Mouse (Mus musculus) bone marrow, adult 2 months (tissue): ENCODE results near the gene Rabep1. TPM values are rescaled to one million over a fixed set of nuclear protein-coding genes. Genes with fewer than 3 reads are reported as not detected.
"Not testable (repeated sequence)": the region's sequence is repeated elsewhere in the genome, so short reads cannot be mapped to it uniquely, and the experiment has no call there.

ENCODE experiments used
- H3K27ac ChIP-seq: fragments of 200-500 bp; 2 replicates; pipeline ENCODE4 v1.5.1; 2012; ENCODE audit warnings: low read depth, mild to moderate bottlenecking, control low read depth, inconsistent platforms, low read length; ENCODE audit not compliant: control insufficient read depth, poor library complexity, insufficient read depth
- H3K4me1 ChIP-seq: fragments of 200-500 bp; 2 replicates; pipeline ENCODE4 v1.6.1; 2011; ENCODE audit warnings: low read length; ENCODE audit not compliant: control insufficient read depth, insufficient read depth
- H3K4me3 ChIP-seq: fragments of 200-500 bp; replicated peaks from 2 replicates; pipeline ENCODE3; 2011; ENCODE audit warnings: mild to moderate bottlenecking, low read depth, low read length, control low read depth; ENCODE audit not compliant: control insufficient read depth
- CTCF ChIP-seq: fragments of 200-500 bp; IDR thresholded peaks from 2 replicates; pipeline ENCODE4 v1.5.1; 2011; ENCODE audit warnings: low read length, control low read depth; ENCODE audit not compliant: control insufficient read depth, insufficient read depth
- POLR2A ChIP-seq: fragments of 200-500 bp; IDR thresholded peaks from 2 replicates; pipeline ENCODE4 v1.6.1; 2011; ENCODE audit warnings: low read depth, mild to moderate bottlenecking, control low read depth, low read length, borderline replicate concordance; ENCODE audit not compliant: control insufficient read depth
- WGBS: fragments of 180-500 bp; shearing (Covaris S2); methylation state at CpG from one replicate; pipeline ENCODE4 v1.1.7; 2018; 5-methylcytosine and 5-hydroxymethylcytosine counted together
- polyA plus RNA-seq: library from polyadenylated mRNA; stranded (reverse); fragments of >200 nt; gene quantifications from 2 replicates; pipeline ENCODE4 v1.2.4, GENCODE M21; 2011; ENCODE audit warnings: low replicate concordance; ENCODE audit not compliant: missing spikeins, insufficient read depth, insufficient read length

Rabep1 gene
- polyA plus RNA-seq, 1 experiment, result 28.8 TPM

DNA sequence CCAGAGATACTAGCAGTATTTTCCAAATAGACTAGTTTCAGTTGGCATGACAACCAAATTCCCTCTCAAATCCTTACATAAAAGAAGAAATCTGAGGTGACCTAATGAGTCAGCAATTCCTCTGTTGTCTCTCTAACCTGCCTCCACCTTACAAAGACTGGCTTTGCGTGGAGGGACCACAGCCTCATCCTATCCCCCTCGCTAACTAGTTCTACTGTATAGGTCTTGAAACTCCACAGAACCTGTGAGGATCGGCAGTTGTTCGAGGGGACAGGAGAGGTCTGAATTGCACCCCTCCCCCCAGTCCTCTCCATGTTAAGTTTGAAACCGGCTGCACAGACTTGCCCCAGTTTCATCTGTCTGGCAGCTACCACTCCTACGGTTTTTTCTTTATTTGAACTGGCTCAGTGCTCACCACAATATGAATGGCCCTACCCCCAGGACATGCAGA lies 9.2 kb upstream of the Rabep1 start:
- Histone ChIP-seq H3K4me1 (no peaks in the 10 kb centered on the region), H3K4me3 (no peak overlapping the region), H3K27ac (no peak overlapping the region)
- TF ChIP-seq POLR2A (no peak), CTCF (no peak)
- WGBS, result 69% methylated on average over 6 of the region's 6 CpGs

DNA sequence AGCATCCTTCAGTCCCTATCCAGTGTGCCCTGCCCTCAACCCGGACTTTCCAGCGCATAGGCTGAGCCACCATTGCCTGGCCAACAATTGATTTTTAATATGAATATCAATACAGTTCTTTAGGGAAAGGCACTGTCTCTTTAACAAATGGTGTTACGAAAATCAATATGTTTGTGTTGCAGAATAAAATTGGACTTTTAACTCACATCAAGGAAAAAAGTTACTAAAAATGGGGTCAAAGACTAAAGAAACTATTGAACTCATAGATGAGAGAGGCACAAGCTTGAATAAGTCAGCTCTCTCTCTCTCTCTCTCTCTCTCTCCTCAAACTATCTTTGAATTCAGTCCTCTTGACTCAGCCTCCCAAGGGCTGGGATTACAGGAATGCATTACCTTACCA lies 7.5 kb upstream of the Rabep1 start:
- no peak for TF ChIP-seq CTCF
- no peak for TF ChIP-seq POLR2A

DNA sequence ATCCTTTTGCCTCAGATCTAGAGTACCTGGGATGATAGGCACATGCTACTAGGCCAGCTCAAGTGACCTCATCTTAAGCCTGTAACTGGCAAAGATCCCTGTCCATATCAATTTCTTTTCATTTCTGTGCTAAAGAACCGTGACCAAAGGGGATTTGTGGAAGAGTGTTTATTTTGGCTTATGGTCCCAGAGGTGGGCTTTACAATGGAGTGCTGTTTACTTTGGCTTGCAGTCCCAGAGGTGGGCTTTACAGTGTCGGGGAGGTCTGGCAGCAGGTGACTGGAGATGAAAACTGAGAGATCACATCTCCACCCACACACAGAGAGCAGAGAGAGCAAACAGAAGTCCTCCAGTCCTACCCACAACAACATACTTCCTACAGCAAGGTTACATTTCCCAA lies 6.0 kb upstream of the Rabep1 start:
- Histone ChIP-seq H3K4me3 (no peak overlapping the region), H3K4me1 (no peaks in the 10 kb centered on the region), H3K27ac (no peak overlapping the region)
- no peak for TF ChIP-seq POLR2A
- TF ChIP-seq CTCF, result no peak
- 81% methylated on average over 2 of the region's 2 CpGs for WGBS

More for the DNA sequence above, 7.5 kb upstream of the Rabep1 start:
- Histone ChIP-seq H3K4me3 (no peak overlapping the region), H3K27ac (no peak overlapping the region), H3K4me1 (no peaks in the 10 kb centered on the region)
- WGBS, result 90% methylated on average over 3 of the region's 3 CpGs

DNA sequence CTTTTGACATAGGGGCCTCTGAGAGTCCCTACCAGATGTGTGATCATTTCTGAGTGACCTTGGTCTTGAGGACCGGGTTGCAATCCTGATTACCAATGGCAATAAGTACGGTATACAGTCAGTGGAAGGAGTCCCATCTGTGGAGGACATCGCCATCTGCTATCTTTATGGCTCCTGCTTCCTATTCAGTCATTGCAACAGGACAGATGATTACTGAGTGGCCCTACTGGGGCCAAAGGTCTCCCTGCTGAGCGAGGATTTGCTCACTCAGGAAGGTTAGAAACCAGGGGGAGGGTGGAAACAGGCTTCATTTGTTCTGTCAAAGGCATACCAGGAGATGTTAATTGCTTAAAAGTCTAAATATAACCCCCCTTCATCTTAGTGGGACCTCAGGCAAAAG lies 1.6 kb upstream of the Rabep1 start:
- Histone ChIP-seq H3K4me1 (peaks cover 3% of the 10 kb centered on the region; the same call in 1 of the 2 replicates), H3K4me3 (no peak overlapping the region), H3K27ac (no peak overlapping the region)
- WGBS, result 70% methylated on average over 4 of the region's 4 CpGs
- TF ChIP-seq CTCF (no peak), POLR2A (no peak)

DNA sequence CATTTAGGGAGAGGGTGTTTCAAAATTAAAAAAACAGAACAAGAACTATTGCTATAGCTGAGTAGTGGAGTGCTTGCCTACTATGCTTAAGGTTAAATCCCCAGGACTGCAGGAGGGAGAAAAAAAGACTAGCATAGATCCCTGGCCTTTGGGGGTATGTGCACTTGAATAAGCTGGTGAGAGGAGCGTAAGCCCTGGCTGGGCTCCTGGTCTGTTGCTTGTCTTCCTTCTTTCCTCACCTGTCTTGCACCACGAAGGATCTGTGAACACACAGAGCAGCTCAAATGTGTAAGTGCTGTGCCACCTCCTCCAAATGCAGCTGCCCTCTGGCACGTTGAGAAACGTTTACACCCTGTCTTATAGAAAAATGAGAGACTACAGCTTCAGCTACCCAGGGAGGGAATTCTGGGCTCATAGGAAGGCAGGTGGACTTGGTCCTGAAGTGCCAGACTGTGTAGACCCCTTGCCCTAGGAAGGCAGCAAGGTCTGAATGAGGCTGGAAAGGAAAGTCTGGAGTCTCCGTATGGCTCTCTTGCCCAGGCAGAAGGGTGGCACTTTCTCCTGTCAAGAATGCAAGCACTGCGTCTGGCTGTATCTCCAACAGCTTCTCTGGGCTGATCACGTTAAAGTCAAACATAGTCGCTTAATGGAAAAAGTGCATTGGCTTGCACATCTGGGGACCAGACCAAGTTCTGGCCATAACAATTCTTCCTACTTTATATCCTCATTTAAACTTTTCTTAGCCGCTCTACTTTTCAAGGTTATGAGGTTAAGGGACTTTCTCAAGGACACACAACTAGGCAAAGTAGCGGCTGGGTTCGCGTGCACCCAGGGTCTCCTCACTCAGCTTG lies 652 bp upstream of the Rabep1 start:
- TF ChIP-seq POLR2A, result no peak
- Histone ChIP-seq H3K27ac (no peak overlapping the region), H3K4me1 (peaks cover 3% of the 10 kb centered on the region; the same call in 1 of the 2 replicates), H3K4me3 (peak overlapping the region; percentile 87)
- 29% methylated on average over 12 of the region's 12 CpGs for WGBS

DNA sequence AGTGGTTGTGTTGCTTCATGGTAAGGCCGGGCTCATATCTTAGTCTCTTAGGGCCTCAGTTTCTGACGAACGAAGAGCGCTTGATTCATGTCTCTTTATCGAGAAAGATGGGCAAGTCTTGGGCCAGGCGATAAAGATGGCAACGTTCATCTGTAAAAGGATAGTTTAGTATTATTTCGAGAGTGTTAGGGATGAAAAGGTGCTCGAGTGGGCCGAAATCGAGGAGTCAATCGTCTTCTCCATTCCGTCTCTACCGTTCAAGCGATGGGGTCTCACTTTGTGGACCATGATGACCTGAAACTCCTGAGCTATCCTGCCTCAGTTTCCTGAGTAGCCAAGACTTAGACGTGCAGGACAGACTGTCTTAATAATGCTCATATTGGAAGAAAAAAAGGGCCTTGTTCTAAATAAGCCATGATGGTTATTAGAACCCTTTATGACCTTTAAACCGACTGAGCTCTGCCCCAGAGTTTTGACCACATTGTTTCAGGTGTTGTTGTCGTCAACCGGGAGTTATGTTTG lies 940 bp downstream of the Rabep1 start:
- 7% methylated on average over 19 of the region's 19 CpGs for WGBS

DNA sequence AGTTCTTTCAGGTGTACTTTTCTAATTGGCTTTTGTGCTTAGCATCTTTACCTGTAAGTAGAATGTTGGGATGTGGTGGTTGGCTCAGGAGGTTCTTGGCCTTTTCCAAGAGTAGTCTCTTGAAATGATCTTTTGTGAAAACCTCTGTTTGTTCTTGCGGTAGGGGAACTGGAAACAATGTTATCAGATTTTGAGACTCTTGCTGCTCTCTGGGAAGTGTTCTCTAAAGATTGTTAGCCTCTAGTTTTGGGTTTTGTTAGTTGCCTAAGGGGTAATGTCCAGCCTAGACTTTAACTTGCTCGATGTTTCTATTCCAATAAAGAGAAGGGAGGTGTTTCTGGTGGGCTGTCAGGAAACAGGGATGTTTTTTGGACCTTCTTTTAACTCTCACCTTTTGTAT lies 1.5 kb downstream of the Rabep1 start:
- Histone ChIP-seq H3K4me3 (no peak overlapping the region), H3K27ac (no peak overlapping the region), H3K4me1 (peaks cover 3% of the 10 kb centered on the region; the same call in 1 of the 2 replicates)
- WGBS, result 6% methylated on average over 2 of the region's 2 CpGs
- TF ChIP-seq POLR2A, result no peak
- TF ChIP-seq CTCF, result no peak

More for the DNA sequence above, 940 bp downstream of the Rabep1 start:
- H3K27ac ChIP-seq, result peak overlapping the region; percentile 70
- peak overlapping the region; percentile 87 for H3K4me3 ChIP-seq
- TF ChIP-seq CTCF (no peak), POLR2A (no peak)
- peaks cover 3% of the 10 kb centered on the region; the same call in 1 of the 2 replicates for H3K4me1 ChIP-seq

DNA sequence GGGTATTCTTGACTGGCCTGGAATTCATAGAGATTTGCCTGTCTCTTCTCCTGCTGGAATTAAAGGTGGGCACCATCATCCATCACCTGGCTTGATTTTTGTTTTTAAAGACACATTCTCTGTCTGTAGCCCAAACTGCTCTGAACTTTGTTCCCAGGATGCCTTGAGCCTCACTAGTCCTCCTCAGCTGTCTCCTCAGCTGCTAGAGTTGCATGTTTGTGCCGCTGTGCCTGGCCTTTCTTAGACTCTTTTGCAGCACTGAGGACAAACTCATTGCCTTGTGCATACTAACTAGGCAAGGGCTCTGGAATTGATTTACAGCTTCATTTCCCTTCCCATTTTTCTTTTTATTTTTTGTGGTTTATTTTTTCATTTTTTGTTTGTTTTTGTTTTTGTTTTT lies 15.8 kb downstream of the Rabep1 start:
- TF ChIP-seq CTCF (no peak), POLR2A (no peak)
- Histone ChIP-seq H3K4me3 (no peak overlapping the region), H3K27ac (no peak overlapping the region), H3K4me1 (no peaks in the 10 kb centered on the region)
- WGBS, result 91% methylated on average over 1 of the region's 1 CpGs

DNA sequence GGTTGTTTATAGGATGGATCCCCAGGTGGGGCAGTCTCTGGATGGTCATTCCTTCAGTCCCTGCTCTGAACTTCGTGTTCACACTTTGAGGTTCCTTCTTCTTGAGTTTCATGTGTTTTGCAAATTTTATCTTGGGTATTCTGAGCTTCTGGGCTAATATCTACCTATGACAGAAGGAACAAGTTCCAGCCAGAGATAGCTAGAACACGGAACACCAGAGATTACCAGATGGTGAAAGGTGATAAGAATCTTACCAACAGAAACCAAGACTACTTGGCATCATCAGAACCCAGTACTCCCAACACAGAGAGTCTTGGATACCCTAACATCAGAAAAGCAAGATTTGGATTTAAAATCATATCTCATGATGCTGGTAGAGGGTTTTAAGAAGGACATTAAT lies 18.6 kb downstream of the Rabep1 start:
- not testable (repeated sequence) for H3K4me3 ChIP-seq, H3K27ac ChIP-seq
- 23% methylated on average over 2 of the region's 2 CpGs for WGBS

More for the DNA sequence above, 18.6 kb downstream of the Rabep1 start:
- not testable (repeated sequence) for H3K4me1 ChIP-seq
